Mouse (Mus musculus): ENCODE data around the gene Gal. TPM values are rescaled to one million over a fixed set of nuclear protein-coding genes. Genes with fewer than 3 reads are reported as not detected.

The Gal gene
- polyA plus RNA-seq, 1 experiment = not detected

DNA sequence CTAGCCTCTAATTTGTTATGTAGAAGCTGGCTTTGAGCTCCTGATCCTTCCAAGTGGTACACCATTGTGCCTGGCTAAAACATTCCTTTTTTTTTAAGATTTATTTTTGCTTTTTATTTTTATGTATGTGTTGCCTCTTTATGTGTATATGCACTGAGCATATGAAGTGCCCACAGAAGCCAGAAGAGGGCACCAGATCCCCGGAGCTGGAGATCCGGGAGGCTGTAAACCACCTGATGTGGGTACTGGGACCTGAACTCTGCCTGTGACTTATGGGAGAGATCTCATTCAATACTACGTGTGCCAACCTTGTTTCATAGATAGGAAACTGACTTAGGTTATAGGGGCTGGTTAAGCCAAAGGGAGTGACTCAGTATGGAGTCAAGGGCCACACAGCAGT is 46.1 kb downstream of the Gal start:
- H3K4me1 ChIP-seq (ENCODE audit: control insufficient read depth, insufficient read depth, low read length) = no peaks in the 10 kb centered on the region
- no peak for TF ChIP-seq CTCF (IDR thresholded peaks at IDR 0.05; ENCODE audit: low read depth, low read length)
- TF ChIP-seq POLR2A (IDR thresholded peaks at IDR 0.05; ENCODE audit: borderline replicate concordance, low read depth, low read length) = no peak
- no peak overlapping the region for H3K27ac ChIP-seq (ENCODE audit: insufficient read depth, low read depth, low read length)
- H3K4me3 ChIP-seq (ENCODE audit: insufficient read depth, low read length) = no peak overlapping the region

DNA sequence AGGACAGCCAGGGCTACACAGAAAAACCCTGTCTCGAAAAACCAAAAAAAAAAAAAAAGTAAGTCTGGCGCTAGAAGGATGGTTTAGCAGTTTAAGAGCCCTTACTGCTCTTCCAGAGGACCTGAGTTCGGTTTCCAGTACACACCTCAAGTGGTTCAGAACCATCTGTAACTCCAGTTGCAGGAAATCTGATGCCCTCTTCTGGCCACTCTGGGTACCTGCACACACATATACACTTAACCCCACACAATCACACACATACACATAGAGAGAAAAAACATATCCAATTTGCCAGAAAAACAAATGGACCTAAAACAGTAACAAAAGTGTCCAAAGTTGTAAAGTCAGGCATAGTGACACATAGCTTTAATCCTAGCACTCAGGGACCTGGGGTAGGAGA is 49.3 kb downstream of the Gal start:
- peaks cover 7% of the 10 kb centered on the region for H3K4me1 ChIP-seq (ENCODE audit: control insufficient read depth, insufficient read depth, low read length)
- no peak overlapping the region for H3K4me3 ChIP-seq (ENCODE audit: insufficient read depth, low read length)
- H3K27ac ChIP-seq (ENCODE audit: insufficient read depth, low read depth, low read length) = no peak overlapping the region
- no peak for TF ChIP-seq CTCF (IDR thresholded peaks at IDR 0.05; ENCODE audit: low read depth, low read length)
- no peak for TF ChIP-seq POLR2A (IDR thresholded peaks at IDR 0.05; ENCODE audit: borderline replicate concordance, low read depth, low read length)

DNA sequence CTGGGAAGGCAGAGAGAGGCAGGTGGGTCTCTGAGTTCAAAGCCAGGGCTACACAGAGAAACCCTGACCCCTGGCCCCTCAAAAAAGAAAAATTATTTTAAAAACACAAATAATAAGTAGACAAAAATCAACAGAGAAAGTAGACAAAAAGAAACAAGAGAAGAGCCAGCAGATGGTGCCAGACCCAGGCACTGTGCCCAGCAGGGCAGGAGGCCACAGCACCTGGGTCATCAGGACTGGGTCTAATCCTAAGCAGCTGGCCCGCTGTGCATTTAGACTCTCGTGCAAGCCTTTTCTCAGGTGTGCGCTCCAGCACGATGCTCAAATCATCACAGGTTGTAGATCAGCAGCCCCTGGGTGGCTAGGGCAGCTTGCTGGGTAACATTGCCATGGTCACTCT is 50.8 kb downstream of the Gal start:
- TF ChIP-seq CTCF (IDR thresholded peaks at IDR 0.05; ENCODE audit: low read depth, low read length) (no peak), POLR2A (IDR thresholded peaks at IDR 0.05; ENCODE audit: borderline replicate concordance, low read depth, low read length) (no peak)

More for the DNA sequence above, 50.8 kb downstream of the Gal start:
- Histone ChIP-seq H3K4me3 (ENCODE audit: insufficient read depth, low read length) (no peak overlapping the region), H3K27ac (ENCODE audit: insufficient read depth, low read depth, low read length) (no peak overlapping the region), H3K4me1 (ENCODE audit: control insufficient read depth, insufficient read depth, low read length) (peaks cover 13% of the 10 kb centered on the region)

Other genes starting within 250 kb of the Gal start
- gene Mrpl21, start 131.6 kb downstream of the Gal start, polyA plus RNA-seq (2012; ENCODE audit: insufficient read depth, insufficient read length, missing spikeins) = 33.7 and 36.7 TPM in 2 replicates
- gene Ighmbp2, start 131.5 kb downstream of the Gal start, polyA plus RNA-seq (2012; ENCODE audit: insufficient read depth, insufficient read length, missing spikeins) = 4.2 and 5.4 TPM in 2 replicates
- gene Cpt1a, start 92.2 kb downstream of the Gal start, polyA plus RNA-seq (2012; ENCODE audit: insufficient read depth, insufficient read length, missing spikeins) = 59.1 and 65.3 TPM in 2 replicates
- 0.97 and 1.1 TPM in 2 replicates for gene Tesmin, start 25.7 kb downstream of the Gal start, polyA plus RNA-seq (2012; ENCODE audit: insufficient read depth, insufficient read length, missing spikeins)
- gene Ppp6r3, start 161.2 kb upstream of the Gal start, polyA plus RNA-seq (2012; ENCODE audit: insufficient read depth, insufficient read length, missing spikeins) = 52.0 and 56.1 TPM in 2 replicates